In genomic region chr17:70943779-70944178, GRCm38 (mm10) we compare ENCODE assay signal across 20 mouse cellular contexts. TPM values are rescaled to one million over a fixed set of nuclear protein-coding genes. Genes with fewer than 3 reads are reported as not detected.
DNase-seq lines count a peak whose midpoint lies in the region; TF ChIP-seq lines count a peak whose summit lies in the region.
"Had no signal": no experiment of that assay in that cellular context is flagged by ENCODE, and none has a peak within 500 bp of the region (broad histone marks: within the 10 kb centered on the region; RNA-seq: fewer than 3 reads in every experiment).

No protein-coding gene starts in this region.

- DNase-seq in kidney, adult 2 months: peak; percentile 76
- DNase-seq in kidney, postnatal 10 days: no peak
- DNase-seq in 3134 (ENCODE audit: extremely low read depth, insufficient read length, low spot score): peak; percentile 27
- peak; percentile 83 for DNase-seq in 3T3-L1 (ENCODE audit: low read depth, low spot score)
- peak; percentile 43 to 54 for DNase-seq in kidney, postnatal 36 days
- DNase-seq in right cerebral cortex, postnatal 36 days (ENCODE audit: low spot score in 2 of 2): no peak
- DNase-seq: adrenal gland, adult 8-10 months; cerebellum, adult 11 months; cerebellum, adult 8-10 months; cerebellum, postnatal 14 days; embryo, embryonic 11 days; gastrocnemius, adult 2 months; gastrocnemius, postnatal 25 days; heart, postnatal 4 days had no signal

- no peak for TF ChIP-seq POLR2A in kidney, adult 2 months (IDR thresholded peaks at IDR 0.05; ENCODE audit: low read depth, low read length)

- no peak overlapping the region for H3K27ac ChIP-seq in kidney, adult 2 months (ENCODE audit: insufficient read depth, low read depth, low read length)
- H3K27ac ChIP-seq: embryonic facial prominence, embryonic 15.5 days; forebrain, embryonic 10.5 days; gastrocnemius, adult 2 months; heart, embryonic 13.5 days; hindbrain, embryonic 12.5 days had no signal

- WGBS in kidney, adult 2 months: 58% methylated on average over 4 of the region's 4 CpGs

- no peaks in the 10 kb centered on the region for H3K4me1 ChIP-seq in kidney, adult 2 months (ENCODE audit: control insufficient read depth, insufficient read depth, low read length)
- H3K4me1 ChIP-seq: embryonic facial prominence, embryonic 15.5 days; heart, embryonic 13.5 days; hindbrain, embryonic 12.5 days had no signal

- no peaks in the 10 kb centered on the region for H3K27me3 ChIP-seq in kidney, adult 2 months (replicated peaks; ENCODE audit: control insufficient read depth, insufficient read depth, low read length)
- H3K27me3 ChIP-seq: CH12.LX; embryonic facial prominence, embryonic 15.5 days; heart, embryonic 13.5 days; hindbrain, embryonic 12.5 days had no signal

- no peak for TF ChIP-seq CTCF in kidney, adult 2 months (conservative IDR thresholded peaks at IDR 0.05; ENCODE audit: insufficient read depth, insufficient read length, low read depth, low read length)

- no peaks in the 10 kb centered on the region for H3K36me3 ChIP-seq in kidney, adult 2 months (ENCODE audit: control insufficient read depth, insufficient read depth, low read length)
- H3K36me3 ChIP-seq: embryonic facial prominence, embryonic 15.5 days; forebrain, embryonic 10.5 days; heart, embryonic 13.5 days; hindbrain, embryonic 12.5 days had no signal

- no peak overlapping the region for H3K4me3 ChIP-seq in kidney, adult 2 months (ENCODE audit: insufficient read depth, low read depth, low read length)
- H3K4me3 ChIP-seq: embryonic facial prominence, embryonic 15.5 days; erythroblast, embryonic 14.5 days; forebrain, embryonic 10.5 days; gastrocnemius, adult 2 months; heart, embryonic 13.5 days; hindbrain, embryonic 12.5 days had no signal

RNA-seq across cellular contexts. Expression of gene Myom1, which starts 58.7 kb away (rescaled TPM):
- 2.8 and 4.3 TPM in 2 replicates for polyA plus RNA-seq in kidney, adult 2 months (2012; rRNA removed)
- polyA plus RNA-seq: erythroblast, embryonic 14.5 days had no signal

RNA-seq across cellular contexts. Expression of gene Myl12a, which starts 58.9 kb away (rescaled TPM):
- polyA plus RNA-seq in kidney, adult 2 months (2012; rRNA removed): 119 and 160 TPM in 2 replicates

Comparison
In these comparisons a context has a peak if more than half of its experiments do, and no peak if none do; other contexts are left out.
1. DNase-seq: peak in kidney, adult 2 months (single experiment), 3134 (single experiment), 3T3-L1 (single experiment) and kidney, postnatal 36 days (2 of 2); none in kidney, postnatal 10 days (single experiment) and right cerebral cortex, postnatal 36 days (0 of 2).